Mouse (Mus musculus): Measurements from ENCODE around the gene Tmprss7.

DNA sequence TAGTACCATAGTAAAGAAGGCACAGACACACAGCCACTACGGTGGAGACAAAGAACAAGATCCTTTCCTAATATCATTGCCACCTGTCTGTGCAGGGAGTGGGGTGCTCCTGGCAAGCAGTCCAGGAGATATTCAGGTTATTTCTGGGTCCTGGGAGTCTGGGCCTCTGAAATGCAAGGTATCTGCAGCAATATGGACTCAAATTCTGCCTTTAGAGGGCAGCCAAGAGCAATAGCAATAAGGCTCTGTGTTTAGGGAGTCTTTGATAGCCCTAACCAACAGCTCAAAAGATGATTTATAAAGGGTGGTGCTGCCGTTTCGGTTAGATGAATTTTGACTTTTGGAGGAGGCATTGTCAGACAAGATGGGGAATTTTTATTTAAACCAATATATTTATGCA is 84.2 kb downstream of the Tmprss7 start:
- TF ChIP-seq EP300 (optimal IDR thresholded peaks at IDR 0.05) (no peak), CTCF (IDR thresholded peaks at IDR 0.05; ENCODE audit: low read depth) (peak; percentile 83)
